Mouse (Mus musculus) CH12.LX (cell line): ENCODE data around the gene Cc2d1a. TPM values are rescaled to one million over a fixed set of nuclear protein-coding genes. Genes with fewer than 3 reads are reported as not detected.

Source experiments
- DNase-seq: peaks from one replicate; pipeline ENCODE4 v3.0.0-alpha.2; 2013; ENCODE audit errors: extremely low read depth
- H3K27ac ChIP-seq: 2 replicates; pipeline ENCODE4 v1.5.1; 2012; ENCODE audit warnings: low read depth, mild to moderate bottlenecking, control low read depth, moderate library complexity; ENCODE audit not compliant: insufficient read depth
- H3K27me3 ChIP-seq: replicated peaks from 2 replicates; pipeline ENCODE3; 2012; ENCODE audit warnings: inconsistent platforms
- H3K36me3 ChIP-seq, 2 experiments: replicated peaks in 1 of 2; 2 replicates each; pipeline versions ENCODE3 to v1.6.1; 2012; ENCODE audit warnings: inconsistent platforms in 1 of 2, low read length in 1 of 2, mild to moderate bottlenecking in 1 of 2, mixed read lengths in 1 of 2, moderate library complexity in 1 of 2; ENCODE audit not compliant: control insufficient read depth in 1 of 2, insufficient read depth in 1 of 2
- H3K4me1 ChIP-seq, 2 experiments: 2 replicates each; pipeline ENCODE4 v1.6.1; 2012; ENCODE audit warnings: inconsistent platforms in 1 of 2, moderate library complexity in 1 of 2; ENCODE audit not compliant: insufficient read depth in 2 of 2, control insufficient read depth in 1 of 2
- H3K4me2 ChIP-seq: 2 replicates; pipeline ENCODE4 v1.6.1; 2012; ENCODE audit warnings: low read depth, mild to moderate bottlenecking, control low read depth; ENCODE audit not compliant: poor library complexity, insufficient read depth, severe bottlenecking
- H3K4me3 ChIP-seq, 3 experiments: fragments of 150-350 bp in 1 of 3; sonication (generic) in 1 of 3; replicated peaks in 1 of 3; 2 replicates each; pipeline versions ENCODE3 to v1.5.1; 2011 to 2012; ENCODE audit warnings: low read depth in 2 of 3, low read length in 2 of 3, mild to moderate bottlenecking in 2 of 3, moderate library complexity in 2 of 3, control low read depth in 1 of 3, improper control_type of control experiment in 1 of 3, inconsistent platforms in 1 of 3, mixed read lengths in 1 of 3; ENCODE audit not compliant: poor library complexity in 1 of 3
- H3K79me2 ChIP-seq: replicated peaks from 2 replicates; pipeline ENCODE4 v1.6.1; 2012; ENCODE audit warnings: mild to moderate bottlenecking, moderate library complexity; ENCODE audit not compliant: control insufficient read depth, poor library complexity, insufficient read depth, severe bottlenecking; ENCODE audit errors: extremely low read depth
- H3K9ac ChIP-seq: 2 replicates; pipeline ENCODE4 v1.6.1; 2012; ENCODE audit warnings: low read depth, mild to moderate bottlenecking, control low read depth, moderate library complexity; ENCODE audit not compliant: insufficient read depth
- H3K9me3 ChIP-seq: replicated peaks from 2 replicates; pipeline ENCODE3; 2012; ENCODE audit warnings: low read length, inconsistent platforms, mixed read lengths
- BHLHE40 ChIP-seq: IDR thresholded peaks from 2 replicates; pipeline ENCODE4 v1.6.1; 2011; ENCODE audit warnings: mild to moderate bottlenecking, low read depth, low read length, improper control_type of control experiment
- ELF1 ChIP-seq: IDR thresholded peaks from 2 replicates; pipeline ENCODE4 v1.6.1; 2014; ENCODE audit warnings: low read depth, mild to moderate bottlenecking, inconsistent platforms, low read length, improper control_type of control experiment
- EP300 ChIP-seq: IDR thresholded peaks from 2 replicates; pipeline ENCODE4 v1.6.1; 2011; ENCODE audit warnings: low read length, improper control_type of control experiment
- GABPA ChIP-seq: IDR thresholded peaks from 2 replicates; pipeline ENCODE4 v1.6.1; 2012; ENCODE audit warnings: low read depth, low read length, improper control_type of control experiment, inconsistent platforms; ENCODE audit not compliant: insufficient replicate concordance
- IRF4 ChIP-seq: IDR thresholded peaks from 2 replicates; pipeline ENCODE4 v1.6.1; 2014; ENCODE audit warnings: low read depth, mild to moderate bottlenecking, inconsistent platforms, low read length, improper control_type of control experiment
- JUND ChIP-seq: conservative IDR thresholded peaks from 2 replicates; pipeline ENCODE4 v1.6.1; 2011; ENCODE audit warnings: low read depth, low read length, improper control_type of control experiment
- MAFK ChIP-seq: IDR thresholded peaks from 2 replicates; pipeline ENCODE4 v1.6.1; 2011; ENCODE audit warnings: low read length, improper control_type of control experiment; ENCODE audit not compliant: insufficient replicate concordance
- RAD21 ChIP-seq: IDR thresholded peaks from 2 replicates; pipeline ENCODE4 v1.6.1; 2011; ENCODE audit warnings: low read depth, mild to moderate bottlenecking, low read length, improper control_type of control experiment, moderate library complexity
- TBP ChIP-seq: conservative IDR thresholded peaks from 2 replicates; pipeline ENCODE4 v1.6.1; 2011; ENCODE audit warnings: low read depth, low read length, improper control_type of control experiment
- dilution Hi-C: fragments of 300-500 bp; cut with MboI; formaldehyde crosslinking; loops from 2 replicates; pipeline ENCODE4 v1.14.3; 2020; ENCODE audit warnings: low sequenced_read_pairs; ENCODE audit not compliant: extremely low pct_unique_long_range_greater_than_20kb, extremely low pct_ligation_motif_present
- in situ Hi-C: fragments of 300-500 bp; cut with MboI; formaldehyde crosslinking; loops from 3 replicates; pipeline ENCODE4 v1.14.3; 2019; ENCODE audit warnings: low sequenced_read_pairs, low pct_ligation_motif_present, low pct_unique_long_range_greater_than_20kb, mixed read lengths
- polyA plus RNA-seq: library from polyadenylated mRNA; unstranded; fragments of >175 nt; gene quantifications from 2 replicates; pipeline ENCODE4 v1.2.1, GENCODE M21; 2012; ENCODE audit warnings: low read depth; ENCODE audit not compliant: insufficient read length
- total RNA-seq, 2 experiments: library from RNA; depleted of rRNA; stranded (reverse); fragments of 300-350 nt in 1 of 2; fragments of >200 nt in 1 of 2; gene quantifications; 2 replicates each; pipeline ENCODE4 v1.2.3; 2012 to 2014

Gene Cc2d1a
- total and polyA plus RNA-seq, 3 experiments, result 2.8 to 11.4 (median 7.8) TPM

GRCm38 (mm10) chr8:84167696-84168095 lies 20.0 kb upstream of the Cc2d1a start:
- Histone ChIP-seq H3K27ac (no peak overlapping the region), H3K79me2 (no peaks in the 10 kb centered on the region), H3K9me3 (no peaks in the 10 kb centered on the region), H3K9ac (no peak overlapping the region), H3K4me3 (no peak overlapping the region), H3K27me3 (peaks cover 61% of the 10 kb centered on the region), H3K36me3 (no peaks in the 10 kb centered on the region), H3K4me2 (no peak overlapping the region), H3K4me1 (peaks cover 3 to 8% of the 10 kb centered on the region in 2 experiments; a peak in 3 of 4 replicates)
- dilution Hi-C loops, result no loop called here
- in situ Hi-C loops, result no loop called here
- TF ChIP-seq RAD21 (no peak), EP300 (no peak), ELF1 (no peak)
- DNase-seq, result no peak

GRCm38 (mm10) chr8:84157620-84158019 lies 9.9 kb upstream of the Cc2d1a start:
- DNase-seq, result no peak
- no peak overlapping the region for H3K4me3 ChIP-seq
- H3K9ac ChIP-seq, result no peak overlapping the region
- no peaks in the 10 kb centered on the region for H3K36me3 ChIP-seq
- no peak overlapping the region for H3K27ac ChIP-seq
- TF ChIP-seq MAFK, result no peak
- TF ChIP-seq IRF4, result no peak
- TF ChIP-seq JUND, result no peak
- TF ChIP-seq TBP, result no peak
- no peak for TF ChIP-seq GABPA
- in situ Hi-C loops, result no loop called here
- peaks cover 5% of the 10 kb centered on the region for H3K9me3 ChIP-seq
- H3K4me1 ChIP-seq, result peaks cover 0 to 4% of the 10 kb centered on the region in 2 experiments; a peak in 2 of 4 replicates
- dilution Hi-C loops, result no loop called here
- no peak overlapping the region for H3K4me2 ChIP-seq
- H3K79me2 ChIP-seq, result no peaks in the 10 kb centered on the region
- peaks cover 29% of the 10 kb centered on the region for H3K27me3 ChIP-seq

GRCm38 (mm10) chr8:84149181-84149580 lies 1.4 kb upstream of the Cc2d1a start:
- H3K79me2 ChIP-seq, result 0 out of 2 replicates have a peak, but pooled peaks cover 3% of the 10 kb centered on the region
- in situ Hi-C loops (no loop called here), dilution Hi-C loops (no loop called here)
- no peak for TF ChIP-seq BHLHE40
- TF ChIP-seq JUND, result no peak
- H3K4me3 ChIP-seq, result no peak overlapping the region
- no peak overlapping the region for H3K9ac ChIP-seq
- H3K4me1 ChIP-seq, result peaks cover 4 to 20% of the 10 kb centered on the region in 2 experiments; a peak in 3 of 4 replicates
- no peak overlapping the region for H3K4me2 ChIP-seq
- no peak for DNase-seq
- no peak overlapping the region for H3K27ac ChIP-seq
- H3K27me3 ChIP-seq, result peaks cover 8% of the 10 kb centered on the region
- peaks cover 7% of the 10 kb centered on the region for H3K9me3 ChIP-seq
- peaks cover under 1 to 21% of the 10 kb centered on the region in 2 experiments for H3K36me3 ChIP-seq
